Mouse (Mus musculus): ENCODE measurements at regions not wholly inside any gene's neighbourhood (a gene's known extent, or its start where the extent isn't known, plus 50 kb on each side); places are given as distances from the start of the nearest gene placed in this dataset.
A peak's percentile ranks its signal among the peaks of the same experiment; 100 is the strongest.

GRCm38 (mm10) chr15:69632306-69632705 lies 3131.6 kb upstream of the Lrrc6 start:
- DNase-seq (ENCODE audit: low spot score in 2 of 2) = no peak

DNA sequence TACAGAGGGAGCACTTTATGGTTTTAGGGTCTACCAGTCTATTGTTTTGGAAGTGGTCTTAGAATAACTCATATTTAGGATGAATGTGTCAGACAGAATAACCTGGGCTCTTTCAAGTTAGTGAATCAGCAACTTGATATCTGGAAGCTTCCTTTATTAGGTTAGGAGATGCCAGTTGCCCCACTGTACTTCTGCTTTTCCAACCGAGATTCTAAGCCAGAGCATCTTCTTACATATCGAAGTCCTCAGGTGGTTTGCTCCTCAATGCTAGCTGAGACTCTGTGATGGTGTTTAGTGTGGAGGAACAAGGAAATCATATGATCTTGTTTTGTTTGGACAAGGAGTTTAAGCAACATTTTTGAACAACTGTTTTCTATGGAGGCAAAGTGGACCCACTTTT lies 3117.3 kb upstream of the Lrrc6 start:
- no peak for DNase-seq (ENCODE audit: low spot score in 2 of 2)

DNA sequence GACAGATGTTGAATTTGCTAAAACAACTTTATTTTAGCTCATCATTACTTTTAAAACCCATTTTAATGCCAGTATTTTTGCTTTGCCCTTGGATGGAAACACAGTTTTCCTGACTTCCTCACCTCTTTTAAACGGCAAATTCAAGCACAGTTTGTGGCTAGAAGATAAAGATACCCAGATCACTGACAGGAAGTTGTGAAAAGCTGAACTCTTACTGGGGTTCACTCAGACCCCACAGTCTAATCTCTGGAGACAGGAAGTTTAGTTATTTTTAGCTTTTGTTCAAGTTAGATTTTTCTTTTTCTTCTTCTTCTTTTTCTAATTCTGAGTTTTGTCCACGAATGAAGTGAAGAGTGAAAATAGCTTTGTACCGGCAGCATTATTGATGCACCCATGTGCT lies 3113.3 kb upstream of the Lrrc6 start:
- DNase-seq (ENCODE audit: low spot score in 2 of 2) = no peak

GRCm38 (mm10) chr15:69591219-69592006 lies 3090.7 kb upstream of the Lrrc6 start:
- no peak for DNase-seq (ENCODE audit: low spot score in 2 of 2)

DNA sequence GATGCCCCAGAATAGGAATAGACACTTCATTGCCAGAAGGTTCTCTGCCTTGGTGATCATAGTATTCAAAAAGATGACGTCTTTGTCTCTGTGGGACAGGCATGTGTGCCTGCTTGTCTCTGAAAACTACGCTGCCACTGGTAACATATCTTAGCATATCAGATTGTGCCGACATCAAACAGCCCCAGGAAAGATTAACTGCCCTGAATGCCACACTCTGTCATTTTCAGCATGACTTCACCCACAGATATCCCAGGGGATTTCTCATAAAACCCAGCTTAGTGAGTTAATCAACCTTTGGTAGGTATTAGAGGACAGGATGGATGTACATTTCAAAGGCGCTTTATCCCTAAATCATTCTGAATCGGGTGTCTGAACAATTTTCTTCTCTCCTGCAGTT lies 3087.4 kb upstream of the Lrrc6 start:
- DNase-seq (ENCODE audit: low spot score in 2 of 2) = no peak

- DNase-seq (ENCODE audit: low spot score in 2 of 2) = no peak
These were observed 3076.0 kb upstream of the Lrrc6 start for GRCm38 (mm10) chr15:69576742-69577141.

- peak; percentile 14 to 17 for DNase-seq (ENCODE audit: low spot score in 2 of 2)
These were observed 3075.0 kb upstream of the Lrrc6 start for GRCm38 (mm10) chr15:69575611-69576153.

DNA sequence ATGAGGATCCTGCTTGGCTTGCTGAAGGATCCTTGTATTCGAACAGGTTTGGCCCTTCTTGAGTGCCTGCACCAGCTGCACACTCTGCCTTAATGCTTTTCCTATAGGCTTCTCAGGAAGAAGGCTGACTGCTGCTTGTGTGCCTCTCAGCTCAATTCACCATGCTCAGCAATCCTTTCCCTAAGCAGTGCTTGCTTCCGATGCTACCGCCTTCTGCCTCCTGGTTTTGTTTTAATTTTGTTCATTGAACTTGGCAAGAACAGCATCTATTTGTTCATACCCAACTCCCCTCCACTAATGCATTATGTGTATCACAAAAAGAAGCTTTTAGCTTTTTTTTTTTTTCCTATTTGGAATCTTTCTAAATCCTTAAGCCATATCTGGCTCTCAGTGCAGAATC lies 3053.5 kb upstream of the Lrrc6 start:
- peak; percentile 17 to 26 for DNase-seq (ENCODE audit: low spot score in 2 of 2)

DNA sequence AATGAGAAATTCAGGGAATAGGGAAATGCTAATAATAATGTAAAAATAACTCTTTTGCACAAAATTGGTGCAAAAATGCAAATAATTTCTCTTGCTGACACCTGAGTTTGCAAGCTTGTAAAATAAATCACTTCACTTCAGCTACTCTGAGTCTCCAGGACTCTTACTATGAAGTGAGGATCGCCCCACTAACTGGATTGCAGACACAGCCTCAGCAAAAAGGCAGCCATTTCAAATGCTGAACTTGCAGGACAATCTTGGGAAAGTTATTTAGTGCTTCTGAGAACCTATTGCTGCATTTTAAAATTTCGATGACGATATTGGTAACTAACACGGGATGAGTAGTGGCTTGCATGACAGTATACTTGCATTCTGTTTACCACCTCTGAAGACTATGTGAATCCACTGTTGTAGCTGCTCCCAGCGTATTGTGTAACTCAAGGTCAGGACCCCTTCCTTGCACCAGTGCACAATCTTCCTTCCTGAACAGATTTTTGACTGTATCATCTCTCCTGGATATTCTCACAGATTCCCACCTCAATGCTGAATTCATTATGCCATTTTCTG lies 3051.4 kb upstream of the Lrrc6 start:
- no peak for DNase-seq (ENCODE audit: low spot score in 2 of 2)

DNA sequence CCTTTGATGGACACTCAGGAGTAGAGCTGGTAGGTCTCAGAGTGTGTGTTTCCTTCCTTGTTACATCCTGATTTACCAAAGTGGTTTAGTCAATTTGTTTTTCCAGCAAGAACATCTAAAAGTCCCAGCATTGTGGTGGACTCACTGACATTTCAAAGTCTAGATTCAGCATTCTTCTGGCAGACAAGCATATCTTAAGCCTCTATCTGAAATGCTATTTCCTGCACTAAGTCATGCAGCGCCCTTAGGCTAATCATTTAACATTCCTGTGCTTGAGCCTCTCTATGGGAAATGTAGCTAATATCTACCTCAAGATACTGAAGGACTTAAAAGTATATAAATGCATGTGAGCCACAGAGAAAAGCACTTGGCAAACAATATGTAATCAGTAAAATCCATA lies 3050.3 kb upstream of the Lrrc6 start:
- no peak for DNase-seq (ENCODE audit: low spot score in 2 of 2)

GRCm38 (mm10) chr15:69526441-69527094 lies 3025.9 kb upstream of the Lrrc6 start:
- no peak for DNase-seq (ENCODE audit: low spot score in 2 of 2)

- no peak for DNase-seq (ENCODE audit: low spot score in 2 of 2)
These were observed 2983.8 kb upstream of the Lrrc6 start for GRCm38 (mm10) chr15:69484421-69485074.

- no peak for DNase-seq (ENCODE audit: low spot score in 2 of 2)
These were observed 2982.4 kb upstream of the Lrrc6 start for GRCm38 (mm10) chr15:69483096-69483495.

GRCm38 (mm10) chr15:69481087-69481486 lies 2980.4 kb upstream of the Lrrc6 start:
- DNase-seq (ENCODE audit: low spot score in 2 of 2) = no peak

DNA sequence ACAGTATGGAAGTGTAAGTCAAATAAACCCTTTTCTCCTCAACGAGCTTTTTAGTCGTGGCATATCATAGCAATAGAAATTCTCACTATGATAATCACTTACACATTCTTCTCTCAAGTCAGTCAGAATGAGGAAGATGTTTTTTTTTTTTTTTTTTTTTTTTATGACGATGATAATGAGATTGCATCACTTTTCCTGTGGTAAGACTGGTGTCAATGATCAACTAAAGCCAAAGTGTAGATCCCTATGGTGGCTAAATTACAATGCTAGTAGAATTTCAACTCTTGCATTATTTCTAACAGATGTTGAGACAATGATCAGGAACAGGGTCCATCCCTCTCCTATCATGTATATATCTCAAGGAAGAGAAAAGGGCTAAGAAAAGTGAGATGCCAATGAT lies 2976.3 kb upstream of the Lrrc6 start:
- no peak for DNase-seq (ENCODE audit: low spot score in 2 of 2)

DNA sequence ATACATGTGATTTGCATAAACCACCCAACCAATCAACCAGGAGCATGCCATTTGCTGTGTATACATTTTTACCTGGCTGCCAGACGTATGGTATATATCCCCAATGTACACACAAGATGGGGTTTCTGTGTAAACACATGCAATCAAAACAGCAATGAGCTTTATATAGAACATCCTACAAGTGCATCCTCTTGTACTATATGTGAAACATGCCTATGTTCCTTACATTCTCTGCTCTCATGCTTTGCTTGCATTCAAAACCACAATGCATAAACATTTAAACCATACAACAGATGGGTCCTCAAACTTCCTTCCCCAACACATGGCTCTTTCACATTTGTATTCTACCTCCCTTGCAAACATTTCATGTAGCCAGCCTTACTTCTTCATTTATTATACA lies 2968.9 kb upstream of the Lrrc6 start:
- DNase-seq (ENCODE audit: low spot score in 2 of 2) = no peak

DNA sequence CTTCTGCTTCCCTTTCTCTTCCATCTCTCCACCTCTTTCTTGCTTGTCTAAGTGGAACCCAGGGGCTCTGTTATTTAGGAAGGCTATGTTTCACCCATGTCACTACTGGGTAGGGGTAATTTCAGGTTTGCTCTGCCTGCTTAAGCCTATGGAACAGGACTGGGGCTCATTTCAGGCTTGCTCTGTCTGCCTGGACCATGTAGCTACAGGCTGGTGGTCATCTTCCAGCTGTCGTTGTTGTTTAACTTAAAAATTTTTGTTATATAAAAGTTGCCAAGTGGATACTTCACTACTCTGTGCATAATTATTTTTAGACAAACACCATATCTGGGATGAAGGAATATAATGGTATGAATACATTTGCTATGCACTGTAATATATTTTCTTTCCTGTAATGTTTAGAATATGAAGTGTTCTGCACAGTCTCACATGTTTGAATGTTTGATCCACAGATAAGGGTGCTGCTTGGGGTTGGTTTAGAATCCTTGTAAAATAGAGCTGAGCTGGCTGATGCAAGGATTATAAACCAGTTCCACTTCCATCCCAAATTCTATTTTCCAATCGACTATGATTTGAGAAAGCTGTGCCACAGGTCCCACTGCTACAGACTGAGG lies 2960.0 kb upstream of the Lrrc6 start:
- no peak for DNase-seq (ENCODE audit: low spot score in 2 of 2)

DNA sequence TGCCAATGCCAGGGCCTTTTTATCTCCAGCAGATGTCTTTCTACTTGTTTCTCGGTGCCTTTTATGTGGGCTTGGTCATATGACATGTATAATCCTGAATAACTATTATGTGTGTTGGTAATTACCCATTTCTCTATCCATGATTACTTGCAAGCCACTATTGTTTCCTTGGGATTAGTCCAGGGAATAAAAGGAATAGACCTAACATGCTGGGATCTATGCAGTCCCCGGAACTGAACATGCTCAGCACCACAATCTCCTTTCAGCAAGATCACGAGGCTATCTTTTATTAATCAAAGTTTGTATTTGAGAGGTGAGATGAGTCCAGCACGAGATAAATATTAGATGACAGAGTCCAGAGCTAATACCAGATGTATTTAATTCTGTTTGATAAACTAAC lies 2956.8 kb upstream of the Lrrc6 start:
- no peak for DNase-seq (ENCODE audit: low spot score in 2 of 2)

DNA sequence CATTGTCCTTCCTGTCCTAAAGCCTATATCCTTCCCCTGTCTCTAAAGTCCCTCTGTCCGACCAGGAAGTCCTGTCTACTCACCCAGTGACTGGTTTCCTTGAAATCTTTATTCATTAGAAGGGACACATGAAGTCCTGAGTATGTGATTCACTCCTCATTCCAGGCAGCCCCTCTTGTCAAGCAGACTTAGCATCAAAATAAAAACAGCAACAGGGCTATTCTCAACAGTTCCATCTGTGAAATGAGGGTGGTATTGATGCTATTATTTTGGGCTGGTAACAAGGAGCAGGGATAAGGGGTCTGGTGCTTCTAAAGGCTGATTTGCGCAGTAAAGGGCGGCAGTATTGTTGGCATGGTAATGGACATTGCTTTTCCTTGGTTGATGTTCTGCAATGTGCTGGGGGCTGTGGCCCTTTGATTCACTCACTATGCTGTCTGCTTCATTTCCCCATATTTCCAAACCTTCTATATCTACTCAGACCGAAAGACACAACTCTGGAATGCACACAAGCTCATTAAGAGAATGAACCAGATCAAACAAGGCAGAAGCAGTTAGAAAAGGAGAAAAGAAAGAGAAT lies 2955.6 kb upstream of the Lrrc6 start:
- no peak for DNase-seq (ENCODE audit: low spot score in 2 of 2)

- no peak for DNase-seq (ENCODE audit: low spot score in 2 of 2)
These were observed 2940.3 kb upstream of the Lrrc6 start for GRCm38 (mm10) chr15:69441008-69441407.

- DNase-seq (ENCODE audit: low spot score in 2 of 2) = peak; percentile 32 to 33
These were observed 2912.9 kb upstream of the Lrrc6 start for GRCm38 (mm10) chr15:69413531-69414011.

All from layer of hippocampus, adult 8-10 months (tissue).